Mouse (Mus musculus) ovary, postnatal 10 days (tissue): ENCODE results near the gene Antxr2.
A peak's percentile ranks its signal among the peaks of the same experiment; 100 is the strongest.

Experiments used
- DNase-seq: peaks from one replicate; pipeline ENCODE4 v3.0.0; 2022; ENCODE audit warnings: low spot score

Antxr2 gene

DNA sequence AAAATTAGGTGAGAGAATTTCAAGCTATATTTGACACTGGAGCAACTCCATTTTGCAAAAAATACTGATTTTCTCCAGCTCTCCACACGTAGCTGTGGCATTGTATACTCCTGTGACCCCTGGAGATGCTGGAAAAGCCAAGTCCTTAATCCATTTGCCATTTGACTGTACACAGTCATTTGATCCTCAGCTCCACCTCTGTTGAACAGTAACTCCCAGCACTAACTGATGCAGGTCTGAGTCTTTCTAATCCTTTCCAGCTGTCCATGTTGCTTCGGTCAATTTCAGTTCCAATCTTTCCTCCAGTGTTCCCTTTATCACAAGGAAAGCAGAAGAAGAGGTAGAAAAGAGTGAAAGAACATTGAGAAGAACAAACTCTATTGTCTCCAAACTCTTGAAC lies 195.4 kb downstream of the Antxr2 start:
- DNase-seq = no peak

DNA sequence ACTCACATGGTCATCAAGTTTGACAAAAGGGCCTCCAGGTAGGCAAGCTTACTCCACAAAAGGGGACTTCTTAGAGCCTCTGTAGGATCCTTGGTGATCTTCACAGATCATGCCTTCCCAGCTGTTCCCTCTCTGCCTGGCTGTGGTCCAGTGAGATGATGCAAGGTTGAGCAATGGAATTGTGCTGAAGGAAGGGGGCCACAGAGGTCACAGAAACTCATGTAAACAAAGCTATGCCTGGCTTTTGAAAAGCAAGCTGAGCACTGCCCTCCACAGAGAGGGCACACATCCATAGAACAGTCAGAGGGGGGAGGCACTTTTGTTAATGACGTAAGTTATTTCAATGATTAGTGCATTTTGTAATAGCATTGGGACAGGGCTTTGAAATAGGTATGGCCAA lies 196.1 kb downstream of the Antxr2 start:
- peak; percentile 14 for DNase-seq
